Mouse (Mus musculus) heart, adult 2 months (tissue): Measurements from ENCODE around the gene Top1.

Experiments
- CTCF ChIP-seq: fragments of 200-600 bp; IDR thresholded peaks from 2 replicates; pipeline ENCODE4 v1.8.1; 2022; ENCODE audit warnings: antibody characterized with exemption, mild to moderate bottlenecking, moderate library complexity
- POLR2A ChIP-seq: fragments of 200-500 bp; IDR thresholded peaks from 2 replicates; pipeline ENCODE4 v1.6.1; 2011; ENCODE audit warnings: mild to moderate bottlenecking, low read depth, low read length, control low read depth; ENCODE audit not compliant: insufficient read depth

DNA sequence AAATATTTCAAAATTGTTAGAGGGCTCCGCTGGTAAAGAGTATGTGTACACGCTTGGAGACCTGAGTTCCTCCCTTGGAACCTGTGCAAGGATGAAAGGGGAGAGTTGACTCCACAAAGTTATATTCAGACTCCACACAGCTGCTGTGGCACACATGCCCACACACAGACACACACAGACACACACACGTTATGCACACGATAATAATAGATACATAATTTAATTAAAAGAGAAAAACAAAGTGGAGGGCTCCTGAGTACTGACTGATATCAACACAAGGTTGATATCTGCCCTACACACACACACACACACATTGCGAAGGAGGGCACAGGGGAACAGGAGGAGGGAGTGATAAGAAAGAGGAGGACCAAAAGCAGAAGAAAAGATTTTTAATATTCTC lies 26.4 kb upstream of the Top1 start:
- TF ChIP-seq POLR2A (no peak), CTCF (no peak)
